Mouse (Mus musculus) layer of hippocampus, postnatal 14 days (tissue): ENCODE measurements around the gene Arid1b. TPM values are rescaled to one million over a fixed set of nuclear protein-coding genes. Genes with fewer than 3 reads are reported as not detected.

ENCODE experiments used
- DNase-seq, 2 experiments: peaks; one replicate each; pipeline ENCODE4 v3.0.0; 2021 to 2022; ENCODE audit warnings: low spot score in 2 of 2, mixed read lengths in 1 of 2
- total RNA-seq, 2 experiments: library from RNA; stranded (reverse); gene quantifications; 2 replicates each; pipeline ENCODE4 v1.2.3; 2021

Arid1b gene
- total RNA-seq, 2 experiments from 2014 or later = 83.5 to 95.2 TPM

GRCm38 (mm10) chr17:4994813-4995560 lies 855 bp downstream of the Arid1b start:
- peak in 1 of 2 experiments; percentile 71 for DNase-seq

DNA sequence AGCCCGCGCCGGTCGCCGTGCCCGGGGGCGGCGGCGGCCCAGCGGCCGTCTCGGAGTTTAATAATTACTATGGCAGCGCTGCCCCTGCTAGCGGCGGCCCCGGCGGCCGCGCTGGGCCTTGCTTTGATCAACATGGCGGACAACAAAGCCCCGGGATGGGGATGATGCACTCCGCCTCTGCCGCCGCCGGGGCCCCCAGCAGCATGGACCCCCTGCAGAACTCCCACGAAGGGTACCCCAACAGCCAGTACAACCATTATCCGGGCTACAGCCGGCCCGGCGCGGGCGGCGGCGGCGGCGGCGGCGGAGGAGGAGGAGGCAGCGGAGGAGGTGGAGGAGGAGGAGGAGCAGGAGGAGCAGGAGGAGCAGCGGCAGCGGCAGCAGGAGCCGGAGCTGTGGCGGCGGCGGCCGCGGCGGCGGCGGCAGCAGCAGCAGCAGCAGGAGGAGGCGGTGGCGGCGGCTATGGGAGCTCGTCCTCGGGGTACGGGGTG lies 1.5 kb downstream of the Arid1b start:
- peak in 1 of 2 experiments; percentile 78 for DNase-seq

DNA sequence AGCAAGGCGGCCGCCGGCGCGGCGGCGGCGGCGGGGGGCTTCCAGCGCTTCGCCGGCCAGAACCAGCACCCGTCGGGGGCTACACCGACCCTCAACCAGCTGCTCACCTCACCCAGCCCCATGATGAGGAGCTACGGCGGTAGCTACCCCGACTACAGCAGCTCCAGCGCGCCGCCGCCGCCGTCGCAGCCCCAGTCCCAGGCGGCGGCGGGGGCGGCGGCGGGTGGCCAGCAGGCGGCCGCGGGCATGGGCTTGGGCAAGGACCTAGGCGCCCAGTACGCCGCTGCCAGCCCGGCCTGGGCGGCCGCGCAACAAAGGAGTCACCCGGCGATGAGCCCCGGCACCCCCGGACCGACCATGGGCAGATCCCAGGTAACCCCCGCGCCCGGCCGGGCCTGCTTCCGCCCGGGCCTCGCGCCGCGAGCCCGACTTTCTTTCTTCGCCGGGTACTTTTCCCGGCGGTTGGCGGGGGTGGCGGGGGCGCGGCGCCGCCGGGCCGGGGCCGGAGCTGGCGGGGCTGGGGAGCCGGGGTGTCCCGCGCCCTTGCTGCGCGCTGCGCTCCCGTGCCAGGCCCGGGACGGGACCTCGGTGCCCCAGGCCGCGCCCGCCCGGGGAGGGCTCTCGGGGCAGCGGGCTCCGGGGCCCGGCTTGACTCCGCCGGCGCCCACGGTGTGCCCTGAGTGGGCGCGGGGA lies 2.1 kb downstream of the Arid1b start:
- DNase-seq = peak in 1 of 2 experiments; percentile 51

GRCm38 (mm10) chr17:4996814-4997549 lies 2.9 kb downstream of the Arid1b start:
- DNase-seq = peak; percentile 29 to 73

DNA sequence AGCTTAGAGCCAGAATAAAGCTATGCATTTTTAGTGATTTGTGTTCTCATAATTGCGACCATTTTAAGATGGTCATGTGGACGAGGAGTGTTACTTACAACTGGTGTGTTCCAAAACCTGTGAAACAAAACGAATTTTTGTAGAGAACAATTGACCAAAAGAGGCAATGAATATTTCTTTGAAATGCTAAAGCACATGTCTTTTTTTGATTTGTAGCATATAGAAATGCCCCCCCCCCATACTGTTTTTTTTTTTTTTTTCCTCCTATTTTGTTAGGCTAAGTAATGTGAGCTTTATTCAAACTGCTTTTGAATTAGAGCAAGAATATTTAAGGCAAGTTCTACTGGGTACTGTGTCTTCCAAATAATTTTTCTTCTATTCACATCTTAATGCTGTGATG lies 3.8 kb downstream of the Arid1b start:
- DNase-seq = no peak

GRCm38 (mm10) chr17:4999256-4999655 lies 5.1 kb downstream of the Arid1b start:
- no peak for DNase-seq

DNA sequence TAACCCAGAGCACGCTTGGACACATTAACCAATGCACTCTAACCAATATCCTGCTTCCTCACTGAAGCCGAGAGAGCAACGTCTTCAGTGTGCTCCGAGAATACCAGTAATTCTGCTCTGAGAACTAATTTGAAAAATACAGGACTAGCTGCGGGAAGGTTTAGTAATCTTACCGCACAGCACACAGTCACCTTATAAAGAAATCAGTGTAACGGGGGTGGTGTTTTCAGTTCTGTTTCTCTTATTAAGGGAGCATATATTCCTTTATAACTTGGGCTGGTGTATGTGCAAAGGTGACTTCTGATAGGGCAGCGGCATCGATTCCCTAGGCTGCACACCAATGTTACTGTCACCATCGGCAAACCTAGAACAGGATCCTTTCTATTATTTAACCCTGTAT lies 5.9 kb downstream of the Arid1b start:
- DNase-seq = no peak

- no peak for DNase-seq
Measured at GRCm38 (mm10) chr17:5000871-5001270, 6.7 kb downstream of the Arid1b start.

DNA sequence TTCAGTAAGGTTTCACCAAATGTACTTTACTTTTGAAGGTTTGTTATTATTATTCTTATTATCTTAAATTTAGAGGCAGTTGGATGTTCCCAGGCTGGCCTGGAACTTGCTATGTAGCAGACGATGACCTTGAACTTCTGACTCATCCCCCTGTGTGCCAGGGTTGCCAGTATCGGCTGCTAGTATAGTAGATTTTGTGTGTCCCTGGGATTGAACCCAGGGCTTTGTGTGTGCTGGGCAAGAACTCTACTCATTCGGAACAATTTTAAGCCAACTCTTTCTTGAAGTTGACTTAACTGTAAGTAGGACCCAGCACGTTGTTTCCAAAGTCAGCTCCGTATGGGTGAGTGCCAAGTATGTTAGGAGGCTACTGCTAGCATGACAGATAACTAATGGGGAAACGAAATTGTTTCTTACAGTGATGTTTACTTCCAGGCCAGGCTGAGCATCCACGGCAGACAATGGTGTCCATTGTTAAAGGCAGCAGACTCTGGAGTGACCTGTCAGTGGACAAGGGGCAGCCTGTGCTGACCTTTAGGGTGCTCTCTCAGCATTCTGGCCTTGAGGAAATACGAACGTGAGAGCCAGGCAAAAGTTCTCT lies 7.5 kb downstream of the Arid1b start:
- no peak for DNase-seq

DNA sequence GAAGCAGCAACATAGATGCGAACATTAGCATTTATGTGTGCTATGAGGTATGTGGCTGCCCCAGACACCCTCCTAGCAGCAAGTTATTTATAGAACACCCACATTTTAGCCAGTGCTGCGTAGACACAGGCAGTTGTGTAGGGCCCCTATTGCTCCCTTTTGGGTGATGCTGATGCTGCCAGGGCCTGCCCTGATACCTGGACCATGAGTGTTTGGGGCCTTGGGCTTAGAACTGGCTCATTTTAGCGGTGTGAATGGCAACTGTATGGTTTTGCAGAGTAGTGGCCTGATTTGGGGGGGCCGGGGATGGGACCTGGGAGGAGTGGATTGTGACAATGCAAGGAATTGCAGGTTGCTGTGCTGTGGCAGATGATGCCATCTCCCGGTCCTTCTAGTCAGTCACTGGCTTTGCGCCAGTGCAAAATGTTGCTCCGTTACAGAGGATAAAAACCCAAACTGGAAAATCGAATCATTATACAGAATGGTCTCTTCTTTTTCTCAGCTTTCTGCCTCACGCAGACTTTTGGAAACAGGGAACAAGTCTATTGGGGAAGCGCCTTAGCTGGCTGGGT lies 8.9 kb downstream of the Arid1b start:
- DNase-seq = no peak

DNA sequence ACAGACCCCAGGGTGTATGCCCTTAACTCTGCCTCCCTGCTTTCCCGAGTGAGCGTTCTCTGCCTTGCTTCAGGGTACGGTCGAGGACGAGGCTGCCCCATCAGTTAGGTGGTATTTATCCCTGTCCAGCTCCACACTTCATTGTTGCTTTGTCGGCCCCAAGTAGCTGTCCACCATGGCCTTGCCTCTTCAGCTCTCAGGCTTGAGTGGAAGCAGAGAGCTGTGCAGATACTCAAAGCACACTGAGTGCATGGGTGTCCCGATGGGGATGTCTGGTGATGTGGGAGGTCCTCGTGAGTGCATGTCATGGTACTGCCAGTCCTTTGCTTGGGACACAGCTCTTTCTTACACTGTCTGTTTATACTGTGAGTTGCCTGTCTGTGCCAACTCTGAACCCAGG lies 10.1 kb downstream of the Arid1b start:
- DNase-seq = no peak

GRCm38 (mm10) chr17:5004706-5005105 lies 10.6 kb downstream of the Arid1b start:
- no peak for DNase-seq

DNA sequence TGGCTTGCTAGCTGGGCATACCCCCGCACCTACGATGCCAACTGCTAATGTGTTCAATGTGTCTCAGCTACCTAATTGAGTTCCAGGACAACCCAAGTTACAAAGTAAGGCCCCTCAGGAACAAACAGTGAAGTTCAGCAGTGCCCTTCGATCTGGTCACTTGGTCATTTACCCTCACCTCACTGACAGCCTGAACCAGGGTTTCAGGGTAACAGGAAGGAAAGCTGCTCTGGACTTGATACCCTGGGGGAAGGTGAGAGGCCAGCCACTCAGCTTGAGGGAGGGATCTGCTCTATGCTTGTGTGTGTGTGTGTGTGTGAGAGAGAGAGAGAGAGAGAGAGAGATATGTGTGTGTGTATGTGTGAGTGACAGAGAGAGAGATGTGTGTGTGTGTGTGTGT lies 11.2 kb downstream of the Arid1b start:
- DNase-seq = no peak

DNA sequence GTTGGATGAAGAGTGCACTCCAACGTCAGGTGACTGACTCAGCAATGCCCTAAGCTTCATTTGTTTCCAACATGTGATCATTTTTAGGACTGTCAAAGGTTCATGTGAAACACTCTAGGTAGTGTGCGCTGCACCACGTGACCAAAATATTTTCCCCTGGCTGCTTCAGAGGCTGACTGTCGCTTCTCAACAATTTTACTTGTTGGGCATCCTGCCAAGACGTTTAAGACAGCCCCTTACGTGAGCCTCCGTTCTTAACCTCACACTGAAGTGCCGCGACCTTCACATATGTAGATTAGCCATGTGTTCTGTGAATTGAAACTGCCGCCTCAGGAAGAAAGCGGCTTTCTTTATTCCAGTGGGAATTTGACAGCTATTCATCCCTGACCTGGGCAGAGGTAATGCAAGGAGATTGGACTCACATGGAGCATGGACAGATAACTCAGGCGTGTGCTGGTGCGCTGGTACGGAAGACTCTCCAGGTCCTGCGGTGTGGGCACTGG lies 13.1 kb downstream of the Arid1b start:
- DNase-seq = no peak

DNA sequence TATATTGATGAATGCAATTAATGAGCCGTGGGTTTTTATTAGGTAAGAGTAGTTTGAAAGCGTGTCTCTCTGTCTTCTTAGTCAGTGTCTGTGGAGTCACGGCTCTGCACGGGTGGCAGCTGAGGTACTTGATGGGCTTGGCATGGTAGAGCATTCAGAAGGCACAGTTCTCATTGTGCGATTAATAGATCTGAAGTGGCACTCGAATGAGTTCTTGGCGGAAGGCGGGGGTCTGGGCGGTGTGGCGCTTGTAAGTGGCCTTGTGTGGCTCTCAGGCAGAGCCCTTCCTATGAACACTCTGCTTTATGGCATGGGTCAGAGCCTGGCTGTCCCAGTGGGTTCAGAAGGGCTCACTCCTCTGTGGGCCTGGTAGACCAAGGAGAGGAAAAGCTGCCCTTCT lies 14.1 kb downstream of the Arid1b start:
- no peak for DNase-seq

- no peak for DNase-seq
Measured at GRCm38 (mm10) chr17:5008761-5009160, 14.6 kb downstream of the Arid1b start.

DNA sequence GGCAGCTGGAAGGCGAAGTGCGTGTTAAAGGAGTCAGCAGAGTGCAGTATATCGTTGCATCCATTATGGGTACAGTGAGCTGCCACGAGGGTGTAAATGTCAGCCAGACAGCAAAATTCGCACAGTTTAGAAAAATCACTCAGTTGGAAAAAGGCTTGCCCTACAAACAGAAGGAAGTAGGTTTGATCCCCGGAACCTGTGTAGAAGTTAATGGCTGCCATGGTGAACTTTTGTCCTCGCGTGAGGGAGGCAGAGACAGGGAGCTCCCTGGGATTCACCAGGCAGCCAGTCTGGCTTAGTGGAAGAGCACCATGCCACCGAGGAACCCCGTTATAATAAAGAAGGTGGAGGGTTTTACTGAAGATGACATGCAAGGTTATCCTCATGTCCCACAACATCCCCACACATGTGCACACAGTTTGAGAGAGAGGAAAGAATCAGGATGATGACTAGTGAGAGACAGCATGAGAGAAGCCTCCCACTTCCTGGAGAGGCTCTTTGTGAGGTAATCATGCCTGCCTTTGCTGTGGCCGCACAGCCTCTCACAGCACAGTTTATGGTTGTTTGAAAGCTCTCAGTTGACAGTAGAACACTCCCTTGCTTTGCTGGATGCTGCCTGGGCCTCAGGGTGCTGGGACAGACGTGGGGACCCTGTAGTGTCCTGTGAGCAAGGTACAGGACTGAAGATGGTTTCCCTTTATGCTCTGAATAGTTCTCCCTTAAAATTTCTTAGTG lies 15.6 kb downstream of the Arid1b start:
- no peak for DNase-seq

DNA sequence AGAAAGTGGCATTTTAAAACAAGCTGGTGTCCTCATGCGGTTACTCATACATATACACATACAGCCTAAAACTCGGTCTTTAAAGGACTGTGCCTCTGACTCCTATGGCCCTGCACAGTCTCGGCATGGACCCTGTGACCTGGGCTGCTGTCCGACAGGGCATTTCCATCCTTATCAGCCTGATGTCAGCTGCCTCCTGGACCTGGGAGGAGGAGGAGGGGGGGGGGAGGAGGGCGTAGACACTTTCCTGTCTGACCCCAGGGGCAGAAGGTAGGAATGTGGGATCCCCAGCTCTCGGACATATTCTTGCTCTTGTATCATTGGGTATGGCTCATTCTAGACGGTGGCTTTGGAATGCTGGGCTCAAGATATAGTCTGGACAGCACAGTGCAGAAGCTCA lies 16.6 kb downstream of the Arid1b start:
- no peak for DNase-seq

DNA sequence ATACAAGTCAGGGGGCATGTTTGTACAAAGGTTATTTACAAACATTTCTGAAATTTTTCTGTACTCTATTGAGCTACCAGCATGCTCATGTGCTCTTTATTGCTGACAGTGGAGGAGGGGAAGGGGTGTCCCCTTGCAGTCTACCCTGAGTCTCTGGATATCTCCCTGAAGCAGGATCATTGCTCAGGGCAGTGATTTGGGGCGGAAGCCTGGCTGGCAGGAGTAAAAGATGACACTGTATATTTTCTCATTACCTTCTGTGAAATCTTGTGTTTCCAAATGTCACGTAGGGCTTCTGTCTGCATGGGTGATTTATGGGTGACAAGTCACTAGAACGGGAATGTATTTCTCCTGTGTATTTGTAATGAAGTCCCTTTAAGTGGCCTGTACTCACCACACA lies 18.0 kb downstream of the Arid1b start:
- DNase-seq = no peak

- DNase-seq = no peak
Measured at GRCm38 (mm10) chr17:5012517-5012916, 18.4 kb downstream of the Arid1b start.
